Mouse (Mus musculus): ENCODE results near the gene Hoxa9.

DNA sequence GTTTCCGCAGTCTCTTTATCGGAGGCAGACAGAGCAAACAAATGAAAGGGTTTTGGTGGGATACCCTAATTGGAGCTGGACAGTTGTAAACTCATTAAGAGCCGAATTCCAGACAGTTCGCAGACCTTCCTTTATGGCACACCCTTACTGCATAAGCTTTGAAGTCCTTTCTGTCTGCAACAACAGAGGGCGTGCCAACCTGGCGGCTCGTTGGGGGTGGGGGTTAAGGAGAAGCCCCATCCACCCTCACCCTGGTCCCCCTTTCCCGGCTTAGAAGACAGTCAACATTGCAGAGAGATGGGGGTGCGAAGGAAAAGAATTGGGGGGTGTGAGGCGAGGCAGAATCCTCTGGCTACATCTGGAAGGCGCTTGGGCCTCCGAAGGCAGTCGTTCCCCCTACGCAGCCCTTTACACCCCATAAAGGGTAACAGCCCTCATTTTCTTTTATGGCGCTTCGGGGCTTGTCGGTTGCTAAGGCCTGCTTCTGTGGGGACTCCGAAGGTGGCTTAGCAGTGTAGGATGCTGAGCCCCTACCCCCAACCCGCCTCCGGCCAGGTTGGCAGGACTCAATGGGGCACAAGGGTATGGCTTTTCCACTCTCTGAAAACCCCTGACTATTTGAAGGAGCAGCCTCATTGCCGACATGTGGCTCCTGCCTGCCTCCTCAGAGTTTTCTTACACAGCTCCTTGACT lies 8.8 kb downstream of the Hoxa9 start:
- TF ChIP-seq CTCF (IDR thresholded peaks at IDR 0.05; ENCODE audit: low read depth) (no peak), EP300 (IDR thresholded peaks at IDR 0.05; ENCODE audit: low read depth) (no peak)
